Mouse (Mus musculus): ENCODE results near the gene Ltbp1. TPM values are rescaled to one million over a fixed set of nuclear protein-coding genes. Genes with fewer than 3 reads are reported as not detected.

The Ltbp1 gene
- total and polyA plus RNA-seq, 3 experiments: 2.3 to 6.4 (median 2.5) TPM

DNA sequence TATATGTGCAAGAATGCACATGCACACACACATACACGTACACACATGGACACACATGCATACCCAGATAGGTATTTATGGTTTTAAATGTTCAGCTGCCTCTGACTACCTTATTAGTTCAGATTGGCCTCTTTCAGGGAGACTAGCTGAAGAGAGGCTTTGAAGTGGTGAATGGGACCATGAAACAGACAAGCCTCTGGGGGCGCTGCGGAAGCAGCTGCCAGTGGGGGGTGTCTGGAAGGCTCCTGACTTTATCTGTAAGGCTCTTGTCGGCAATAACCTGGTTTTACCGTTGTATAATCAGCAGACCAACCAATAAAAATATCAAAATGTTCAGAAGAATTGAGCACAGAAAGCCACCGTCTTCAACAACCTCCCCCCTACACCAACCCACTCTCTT lies 114.7 kb downstream of the Ltbp1 start:
- 0 out of 2 replicates have a peak overlapping the region, but pooled peaks have one; percentile 1 for H3K4me2 ChIP-seq (ENCODE audit: insufficient read depth, low read depth, poor library complexity, severe bottlenecking)
- H3K79me2 ChIP-seq (replicated peaks; ENCODE audit: control insufficient read depth, extremely low read depth, insufficient read depth, poor library complexity, severe bottlenecking): no peaks in the 10 kb centered on the region
- TF ChIP-seq SMC3 (IDR thresholded peaks at IDR 0.05; ENCODE audit: low read depth, low read length) (no peak), ZMIZ1 (IDR thresholded peaks at IDR 0.05; ENCODE audit: low read depth, low read length) (no peak), RAD21 (IDR thresholded peaks at IDR 0.05; ENCODE audit: low read depth, low read length) (0 out of 2 replicates have a peak, but pooled peaks have one; percentile 5), PAX5 (IDR thresholded peaks at IDR 0.05; ENCODE audit: low read length) (no peak), CTCF (conservative IDR thresholded peaks at IDR 0.05 in 1 of 2, IDR thresholded peaks at IDR 0.05 in 1 of 2; ENCODE audit: low read depth in 2 of 2, low read length in 2 of 2) (peak in 1 of 2 experiments; percentile 56; a peak in 2 of 4 replicates), MAFK (IDR thresholded peaks at IDR 0.05; ENCODE audit: insufficient replicate concordance, low read length) (no peak), NELFE (IDR thresholded peaks at IDR 0.05; ENCODE audit: low read depth, low read length) (no peak), E2F4 (IDR thresholded peaks at IDR 0.05; ENCODE audit: insufficient replicate concordance, low read depth, low read length) (no peak)
- H3K27me3 ChIP-seq (replicated peaks): no peaks in the 10 kb centered on the region
- no peaks in the 10 kb centered on the region for H3K36me3 ChIP-seq (replicated peaks in 1 of 2; ENCODE audit: control insufficient read depth in 1 of 2, insufficient read depth in 1 of 2, low read length in 1 of 2)
- no peak overlapping the region for H3K9ac ChIP-seq (ENCODE audit: insufficient read depth, low read depth)
- H3K4me3 ChIP-seq (replicated peaks in 1 of 3; ENCODE audit: low read depth in 2 of 3, low read length in 2 of 3, poor library complexity in 1 of 3): no peak overlapping the region
- no peaks in the 10 kb centered on the region for H3K9me3 ChIP-seq (replicated peaks; ENCODE audit: low read length)
- peaks cover 5 to 16% of the 10 kb centered on the region in 2 experiments; a peak in 3 of 4 replicates for H3K4me1 ChIP-seq (ENCODE audit: control insufficient read depth in 1 of 2, insufficient read depth in 2 of 2)
- dilution Hi-C loops (cut with MboI; ENCODE audit: extremely low pct_ligation_motif_present, extremely low pct_unique_long_range_greater_than_20kb, low sequenced_read_pairs): no loop called here
- no peak overlapping the region for H3K27ac ChIP-seq (ENCODE audit: insufficient read depth, low read depth)
- in situ Hi-C loops (cut with MboI; ENCODE audit: low pct_ligation_motif_present, low pct_unique_long_range_greater_than_20kb, low sequenced_read_pairs): no loop called here
- no peak for DNase-seq (ENCODE audit: extremely low read depth)

DNA sequence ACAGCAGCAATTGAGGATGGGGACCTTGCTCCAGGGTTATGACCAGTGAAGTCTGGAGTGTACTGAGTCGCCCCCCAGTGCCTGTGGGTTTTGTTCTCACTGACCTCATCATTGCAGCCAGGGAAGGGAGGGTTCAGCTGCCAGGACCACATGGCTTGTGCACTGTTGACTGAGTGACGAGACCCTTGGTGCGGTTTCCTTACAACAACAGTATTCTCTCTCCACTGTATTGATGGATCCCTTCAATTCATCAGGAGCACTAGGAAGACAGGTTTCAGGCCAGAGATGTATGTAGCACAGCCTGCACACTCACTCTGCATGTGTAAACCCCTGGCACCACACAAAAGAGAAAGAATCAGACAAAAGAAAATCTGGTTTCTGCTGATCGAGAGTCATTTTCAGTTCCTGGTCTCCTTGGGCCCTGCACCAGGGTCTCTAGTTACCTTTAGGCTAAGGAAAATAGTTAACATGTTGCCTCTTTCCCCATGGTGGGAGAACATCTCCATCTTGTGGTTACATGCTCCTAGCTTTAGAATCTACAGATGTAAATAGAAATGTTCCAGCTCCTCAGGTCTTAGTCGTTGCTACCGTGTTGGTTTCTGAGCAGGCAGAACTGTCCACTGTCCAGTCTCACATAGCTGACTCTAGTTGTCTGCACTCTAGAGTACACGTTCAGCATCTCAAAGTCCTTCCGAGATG lies 117.4 kb downstream of the Ltbp1 start:
- dilution Hi-C loops (cut with MboI; ENCODE audit: extremely low pct_ligation_motif_present, extremely low pct_unique_long_range_greater_than_20kb, low sequenced_read_pairs) (no loop called here), in situ Hi-C loops (cut with MboI; ENCODE audit: low pct_ligation_motif_present, low pct_unique_long_range_greater_than_20kb, low sequenced_read_pairs) (no loop called here)
- no peaks in the 10 kb centered on the region for H3K9me3 ChIP-seq (replicated peaks; ENCODE audit: low read length)
- peak; percentile 35 for TF ChIP-seq RAD21 (IDR thresholded peaks at IDR 0.05; ENCODE audit: low read depth, low read length)
- TF ChIP-seq CHD2 (IDR thresholded peaks at IDR 0.05; ENCODE audit: low read length): no peak
- peak in 1 of 2 experiments; percentile 42; a peak in 2 of 4 replicates for TF ChIP-seq CTCF (conservative IDR thresholded peaks at IDR 0.05 in 1 of 2, IDR thresholded peaks at IDR 0.05 in 1 of 2; ENCODE audit: low read depth in 2 of 2, low read length in 2 of 2)
- H3K4me1 ChIP-seq (ENCODE audit: control insufficient read depth in 1 of 2, insufficient read depth in 2 of 2): peaks cover 5 to 22% of the 10 kb centered on the region in 2 experiments
- H3K9ac ChIP-seq (ENCODE audit: insufficient read depth, low read depth): no peak overlapping the region
- DNase-seq (ENCODE audit: extremely low read depth): no peak
- no peak overlapping the region for H3K4me3 ChIP-seq (replicated peaks in 1 of 3; ENCODE audit: low read depth in 2 of 3, low read length in 2 of 3, poor library complexity in 1 of 3)
- no peak overlapping the region for H3K27ac ChIP-seq (ENCODE audit: insufficient read depth, low read depth)
- H3K27me3 ChIP-seq (replicated peaks): no peaks in the 10 kb centered on the region
- H3K4me2 ChIP-seq (ENCODE audit: insufficient read depth, low read depth, poor library complexity, severe bottlenecking): no peak overlapping the region
- no peaks in the 10 kb centered on the region for H3K79me2 ChIP-seq (replicated peaks; ENCODE audit: control insufficient read depth, extremely low read depth, insufficient read depth, poor library complexity, severe bottlenecking)
- H3K36me3 ChIP-seq (replicated peaks in 1 of 2; ENCODE audit: control insufficient read depth in 1 of 2, insufficient read depth in 1 of 2, low read length in 1 of 2): no peaks in the 10 kb centered on the region

DNA sequence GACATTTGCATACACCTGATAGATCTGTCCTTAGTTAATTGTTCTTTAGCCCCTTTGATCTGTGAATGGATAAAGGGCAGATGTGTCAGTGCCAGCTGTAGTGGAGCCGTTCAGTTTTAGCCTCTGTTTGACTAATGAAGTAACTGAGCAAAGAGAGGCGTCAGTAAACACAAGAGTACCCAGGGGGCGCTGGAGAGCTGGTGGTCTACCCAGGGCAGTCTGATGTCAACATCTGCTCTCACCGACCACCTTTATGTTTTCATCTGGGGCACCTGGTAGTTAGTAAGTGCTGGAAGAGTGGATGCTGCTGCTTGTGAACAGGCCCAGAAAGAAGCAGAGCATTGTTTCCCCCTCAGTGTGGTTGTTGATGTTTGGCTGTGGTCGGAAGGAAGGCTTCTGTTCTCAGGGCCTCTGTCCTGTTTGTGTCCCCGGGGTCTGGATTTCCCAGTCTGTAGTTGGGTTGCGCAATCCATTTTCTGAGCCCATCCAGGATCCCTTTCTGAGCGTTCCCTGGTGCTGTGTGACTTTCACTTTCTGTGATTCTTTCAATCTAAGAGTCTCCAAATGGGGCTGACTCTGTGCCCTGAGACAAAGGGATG lies 123.1 kb downstream of the Ltbp1 start:
- dilution Hi-C loops (cut with MboI; ENCODE audit: extremely low pct_ligation_motif_present, extremely low pct_unique_long_range_greater_than_20kb, low sequenced_read_pairs) (no loop called here), in situ Hi-C loops (cut with MboI; ENCODE audit: low pct_ligation_motif_present, low pct_unique_long_range_greater_than_20kb, low sequenced_read_pairs) (loop anchor here (25.0 kb wide), 2 partner anchors 234 to 409 kb away; no protein-coding TSS in a partner anchor)
- DNase-seq (ENCODE audit: extremely low read depth): peak; percentile 47
- Histone ChIP-seq H3K79me2 (replicated peaks; ENCODE audit: control insufficient read depth, extremely low read depth, insufficient read depth, poor library complexity, severe bottlenecking) (no peaks in the 10 kb centered on the region), H3K4me1 (ENCODE audit: control insufficient read depth in 1 of 2, insufficient read depth in 2 of 2) (peaks cover 0 to 19% of the 10 kb centered on the region in 2 experiments; a peak in 2 of 4 replicates), H3K9me3 (replicated peaks; ENCODE audit: low read length) (no peaks in the 10 kb centered on the region), H3K4me3 (replicated peaks in 1 of 3; ENCODE audit: low read depth in 2 of 3, low read length in 2 of 3, poor library complexity in 1 of 3) (no peak overlapping the region), H3K4me2 (ENCODE audit: insufficient read depth, low read depth, poor library complexity, severe bottlenecking) (peak overlapping the region; percentile 13), H3K36me3 (replicated peaks in 1 of 2; ENCODE audit: control insufficient read depth in 1 of 2, insufficient read depth in 1 of 2, low read length in 1 of 2) (no peaks in the 10 kb centered on the region), H3K27ac (ENCODE audit: insufficient read depth, low read depth) (no peak overlapping the region), H3K27me3 (replicated peaks) (no peaks in the 10 kb centered on the region), H3K9ac (ENCODE audit: insufficient read depth, low read depth) (no peak overlapping the region)
- TF ChIP-seq RAD21 (IDR thresholded peaks at IDR 0.05; ENCODE audit: low read depth, low read length) (peak; percentile 58), CTCF (conservative IDR thresholded peaks at IDR 0.05 in 1 of 2, IDR thresholded peaks at IDR 0.05 in 1 of 2; ENCODE audit: low read depth in 2 of 2, low read length in 2 of 2) (peak; percentile 45 to 74), SMC3 (IDR thresholded peaks at IDR 0.05; ENCODE audit: low read depth, low read length) (peak; percentile 67), ZC3H11A (IDR thresholded peaks at IDR 0.05; ENCODE audit: low read depth, low read length) (no peak)

Data from CH12.LX (cell line).